33 mouse cellular contexts compared by ENCODE assay signal in the genomic region with DNA sequence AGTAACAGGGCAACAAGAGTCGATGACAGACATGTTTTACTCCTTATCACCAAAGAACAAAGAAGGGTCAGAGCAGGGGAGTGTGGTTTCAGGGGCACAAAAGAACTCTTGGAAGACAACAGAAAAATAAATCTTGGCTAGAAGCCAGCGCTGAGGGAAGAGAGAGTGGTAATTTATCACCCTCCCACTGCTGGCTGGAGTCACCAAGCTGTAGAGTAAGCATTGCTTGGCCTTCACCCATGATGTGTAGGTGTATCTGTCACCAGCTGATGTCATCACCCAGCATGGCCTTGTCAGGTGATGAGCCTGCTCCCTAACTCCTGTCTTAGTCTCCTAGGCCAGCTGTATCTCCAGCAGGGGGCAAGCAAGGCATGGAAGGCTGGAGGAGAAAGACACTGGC. TPM values are rescaled to one million over a fixed set of nuclear protein-coding genes. Genes with fewer than 3 reads are reported as not detected.
DNase-seq lines count a peak whose midpoint lies in the region; ATAC-seq and TF ChIP-seq lines count a peak whose summit lies in the region.
"Had no signal": no experiment of that assay in that cellular context is flagged by ENCODE, and none has a peak within 500 bp of the region (broad histone marks: within the 10 kb centered on the region; RNA-seq: fewer than 3 reads in every experiment).

No protein-coding gene starts in this region.

- no peak overlapping the region for H3K4me3 ChIP-seq in kidney, postnatal 0 days (replicated peaks; ENCODE audit: low read depth, low read length)
- H3K4me3 ChIP-seq in hindbrain, embryonic 13.5 days: no peak overlapping the region
- H3K4me3 ChIP-seq: forebrain, embryonic 12.5 days; liver, embryonic 12.5 days; lung, embryonic 15.5 days; midbrain, embryonic 12.5 days; neural tube, embryonic 12.5 days had no signal

- 13% methylated on average over 2 of the region's 2 CpGs for WGBS in kidney, postnatal 0 days
- WGBS in hindbrain, embryonic 13.5 days: 22% methylated on average over 2 of the region's 2 CpGs

- no peak overlapping the region for H3K4me2 ChIP-seq in kidney, postnatal 0 days (ENCODE audit: low read length)
- H3K4me2 ChIP-seq in hindbrain, embryonic 13.5 days: no peak overlapping the region
- H3K4me2 ChIP-seq: forebrain, embryonic 12.5 days; liver, embryonic 12.5 days; lung, embryonic 15.5 days; midbrain, embryonic 12.5 days; neural tube, embryonic 12.5 days had no signal

- peak; percentile 38; the same call in 1 of the 2 replicates for TF ChIP-seq CTCF in kidney, postnatal 0 days (IDR thresholded peaks at IDR 0.05; ENCODE audit: low read depth)

- no peak overlapping the region for H3K27ac ChIP-seq in kidney, postnatal 0 days
- H3K27ac ChIP-seq in hindbrain, embryonic 13.5 days: no peak overlapping the region
- H3K27ac ChIP-seq: forebrain, embryonic 12.5 days; liver, embryonic 12.5 days; lung, embryonic 15.5 days; macrophage; midbrain, embryonic 12.5 days; neural tube, embryonic 12.5 days had no signal

- no peak overlapping the region for H3K9ac ChIP-seq in kidney, postnatal 0 days (ENCODE audit: low read depth, low read length)
- H3K9ac ChIP-seq in hindbrain, embryonic 13.5 days: no peak overlapping the region
- H3K9ac ChIP-seq: forebrain, embryonic 12.5 days; liver, embryonic 12.5 days; lung, embryonic 15.5 days; midbrain, embryonic 12.5 days; neural tube, embryonic 12.5 days had no signal

- no peaks in the 10 kb centered on the region for H3K36me3 ChIP-seq in kidney, postnatal 0 days (ENCODE audit: insufficient read depth, low read length)
- no peaks in the 10 kb centered on the region for H3K36me3 ChIP-seq in hindbrain, embryonic 13.5 days
- H3K36me3 ChIP-seq: forebrain, embryonic 12.5 days; liver, embryonic 12.5 days; lung, embryonic 15.5 days; midbrain, embryonic 12.5 days; neural tube, embryonic 12.5 days had no signal

- H3K4me1 ChIP-seq in kidney, postnatal 0 days (replicated peaks; ENCODE audit: insufficient read depth, low read length): no peaks in the 10 kb centered on the region
- H3K4me1 ChIP-seq in hindbrain, embryonic 13.5 days (replicated peaks): no peaks in the 10 kb centered on the region
- H3K4me1 ChIP-seq: forebrain, embryonic 12.5 days; liver, embryonic 12.5 days; lung, embryonic 15.5 days; midbrain, embryonic 12.5 days; neural tube, embryonic 12.5 days had no signal

- H3K9me3 ChIP-seq in kidney, postnatal 0 days (replicated peaks; ENCODE audit: low read length): no peaks in the 10 kb centered on the region
- no peaks in the 10 kb centered on the region for H3K9me3 ChIP-seq in hindbrain, embryonic 13.5 days
- H3K9me3 ChIP-seq: forebrain, embryonic 12.5 days; liver, embryonic 12.5 days; lung, embryonic 15.5 days; midbrain, embryonic 12.5 days; neural tube, embryonic 12.5 days had no signal

- peak; percentile 12 for DNase-seq in kidney, postnatal 0 days (ENCODE audit: low spot score)
- no peak for DNase-seq in kidney, postnatal 25 days
- DNase-seq in ovary, postnatal 36 days (ENCODE audit: low spot score): peak; percentile 14
- no peak for DNase-seq in ovary, postnatal 14 days (ENCODE audit: low spot score)
- peak; percentile 8 to 28 for DNase-seq in adrenal gland, postnatal 36 days
- DNase-seq in cerebellum, postnatal 14 days: no peak
- DNase-seq: cerebellum, adult 18-20 months; cerebellum, postnatal 36 days; heart, adult 18-20 months; heart, postnatal 36 days; kidney, adult 11 months; kidney, postnatal 10 days; right cerebral cortex, postnatal 14 days; spleen, adult 18-20 months; thymus, adult 2 months had no signal

- no peak for ATAC-seq in kidney, postnatal 0 days (replicated peaks; ENCODE audit: low FRiP score, low read depth)
- no peak for ATAC-seq in hindbrain, embryonic 13.5 days (ENCODE audit: low FRiP score)
- ATAC-seq: activated CD4-positive, CD25-positive, alpha-beta regulatory T cell, adult 4 months; hindbrain, embryonic 16.5 days; liver, embryonic 12.5 days had no signal

- no peaks in the 10 kb centered on the region for H3K27me3 ChIP-seq in kidney, postnatal 0 days (ENCODE audit: insufficient read depth, low read length)
- H3K27me3 ChIP-seq in hindbrain, embryonic 13.5 days: no peaks in the 10 kb centered on the region
- H3K27me3 ChIP-seq: forebrain, embryonic 12.5 days; liver, embryonic 12.5 days; lung, embryonic 15.5 days; midbrain, embryonic 12.5 days; neural tube, embryonic 12.5 days had no signal

RNA-seq across cellular contexts. Expression of a gene that starts 10.8 kb away (rescaled TPM):
- 0.14 and 0.20 TPM in 2 replicates for polyA plus RNA-seq in kidney, postnatal 0 days (2015; fragmentation: Nextera tagmentation; extraction: Ambion mirVana)
- not detected for total RNA-seq in adrenal gland, postnatal 36 days (2021)
- polyA plus RNA-seq in hindbrain, embryonic 13.5 days (2015; fragmentation: Nextera tagmentation; extraction: Ambion mirVana): 0.05 and 0.13 TPM in 2 replicates
- total RNA-seq: gastrocnemius, adult 8-10 months; heart, adult 18-20 months; heart, postnatal 36 days; layer of hippocampus, adult 8-10 months; left cerebral cortex, adult 8-10 months; monocyte, adult 5-6 weeks had no signal
- polyA plus RNA-seq: frontal cortex, adult 2 months; limb, embryonic 11.5 days; liver, embryonic 12.5 days; macrophage; midbrain, embryonic 12.5 days; neural tube, embryonic 12.5 days; urinary bladder, adult 2 months had no signal

RNA-seq across cellular contexts. Expression of a gene that starts 21.7 kb away (rescaled TPM):
- polyA plus RNA-seq in kidney, postnatal 0 days (2015; fragmentation: Nextera tagmentation; extraction: Ambion mirVana): 0.09 TPM in 1 of 2 replicates, not detected in the other
- total RNA-seq in adrenal gland, postnatal 36 days (2021): not detected
- 0.08 TPM in 1 of 2 replicates, not detected in the other for polyA plus RNA-seq in hindbrain, embryonic 13.5 days (2015; fragmentation: Nextera tagmentation; extraction: Ambion mirVana)
- total RNA-seq: gastrocnemius, adult 8-10 months; heart, adult 18-20 months; heart, postnatal 36 days; left cerebral cortex, adult 8-10 months; monocyte, adult 5-6 weeks had no signal
- polyA plus RNA-seq: activated CD4-positive, CD25-positive, alpha-beta regulatory T cell, adult 4 months; heart, embryonic 14.5 days; limb, embryonic 11.5 days; liver, embryonic 12.5 days; macrophage; urinary bladder, adult 2 months had no signal

RNA-seq across cellular contexts. Expression of a gene that starts 34.0 kb away (rescaled TPM):
- not detected in 2 replicates for polyA plus RNA-seq in kidney, postnatal 0 days (2015; fragmentation: Nextera tagmentation; extraction: Ambion mirVana)
- total RNA-seq in adrenal gland, postnatal 36 days (2021): not detected
- polyA plus RNA-seq in hindbrain, embryonic 13.5 days (2015; fragmentation: Nextera tagmentation; extraction: Ambion mirVana): not detected in 2 replicates
- total RNA-seq: ES-E14; gastrocnemius, adult 8-10 months; heart, adult 18-20 months; heart, postnatal 36 days; layer of hippocampus, adult 8-10 months; left cerebral cortex, adult 8-10 months; monocyte, adult 5-6 weeks had no signal
- polyA plus RNA-seq: activated CD4-positive, CD25-positive, alpha-beta regulatory T cell, adult 4 months; forebrain, embryonic 12.5 days; frontal cortex, adult 2 months; heart, embryonic 14.5 days; hindbrain, embryonic 16.5 days; limb, embryonic 11.5 days; liver, embryonic 12.5 days; lung, embryonic 15.5 days; macrophage; midbrain, embryonic 12.5 days; neural tube, embryonic 12.5 days; urinary bladder, adult 2 months had no signal

RNA-seq across cellular contexts. Expression of a gene that starts 43.5 kb away (rescaled TPM):
- not detected in 2 replicates for polyA plus RNA-seq in kidney, postnatal 0 days (2015; fragmentation: Nextera tagmentation; extraction: Ambion mirVana)
- total RNA-seq in adrenal gland, postnatal 36 days (2021): not detected
- not detected in 2 replicates for polyA plus RNA-seq in hindbrain, embryonic 13.5 days (2015; fragmentation: Nextera tagmentation; extraction: Ambion mirVana)
- total RNA-seq: ES-E14; gastrocnemius, adult 8-10 months; heart, adult 18-20 months; heart, postnatal 36 days; layer of hippocampus, adult 8-10 months; left cerebral cortex, adult 8-10 months; monocyte, adult 5-6 weeks had no signal
- polyA plus RNA-seq: activated CD4-positive, CD25-positive, alpha-beta regulatory T cell, adult 4 months; forebrain, embryonic 12.5 days; frontal cortex, adult 2 months; heart, embryonic 14.5 days; hindbrain, embryonic 16.5 days; limb, embryonic 11.5 days; liver, embryonic 12.5 days; lung, embryonic 15.5 days; macrophage; midbrain, embryonic 12.5 days; neural tube, embryonic 12.5 days; thymus, adult 2 months; urinary bladder, adult 2 months had no signal

RNA-seq across cellular contexts. Expression of a gene that starts 51.8 kb away (rescaled TPM):
- polyA plus RNA-seq in kidney, postnatal 0 days (2015; fragmentation: Nextera tagmentation; extraction: Ambion mirVana): not detected in 2 replicates
- total RNA-seq in adrenal gland, postnatal 36 days (2021): not detected
- polyA plus RNA-seq in hindbrain, embryonic 13.5 days (2015; fragmentation: Nextera tagmentation; extraction: Ambion mirVana): 0.16 TPM in 1 of 2 replicates, not detected in the other
- total RNA-seq: ES-E14; gastrocnemius, adult 8-10 months; heart, adult 18-20 months; heart, postnatal 36 days; layer of hippocampus, adult 8-10 months; left cerebral cortex, adult 8-10 months; monocyte, adult 5-6 weeks had no signal
- polyA plus RNA-seq: activated CD4-positive, CD25-positive, alpha-beta regulatory T cell, adult 4 months; forebrain, embryonic 12.5 days; frontal cortex, adult 2 months; heart, embryonic 14.5 days; hindbrain, embryonic 16.5 days; limb, embryonic 11.5 days; liver, embryonic 12.5 days; lung, embryonic 15.5 days; macrophage; midbrain, embryonic 12.5 days; neural tube, embryonic 12.5 days; urinary bladder, adult 2 months had no signal

Comparison
In these comparisons a context has a peak if more than half of its experiments do, and no peak if none do; other contexts are left out.
1. DNase-seq: peak in kidney, postnatal 0 days (single experiment), ovary, postnatal 36 days (single experiment) and adrenal gland, postnatal 36 days (2 of 2); none in kidney, postnatal 25 days (0 of 2), ovary, postnatal 14 days (single experiment) and cerebellum, postnatal 14 days (0 of 2).